Mouse (Mus musculus): Measurements from ENCODE around the gene Kif5a. TPM values are rescaled to one million over a fixed set of nuclear protein-coding genes. Genes with fewer than 3 reads are reported as not detected.
A peak's percentile ranks its signal among the peaks of the same experiment; 100 is the strongest.
"Not testable (repeated sequence)": the region's sequence is repeated elsewhere in the genome, so short reads cannot be mapped to it uniquely, and the experiment has no call there.

The Kif5a gene
- total RNA-seq, 2 experiments from 2014 or later = 1.1 to 1.6 TPM

DNA sequence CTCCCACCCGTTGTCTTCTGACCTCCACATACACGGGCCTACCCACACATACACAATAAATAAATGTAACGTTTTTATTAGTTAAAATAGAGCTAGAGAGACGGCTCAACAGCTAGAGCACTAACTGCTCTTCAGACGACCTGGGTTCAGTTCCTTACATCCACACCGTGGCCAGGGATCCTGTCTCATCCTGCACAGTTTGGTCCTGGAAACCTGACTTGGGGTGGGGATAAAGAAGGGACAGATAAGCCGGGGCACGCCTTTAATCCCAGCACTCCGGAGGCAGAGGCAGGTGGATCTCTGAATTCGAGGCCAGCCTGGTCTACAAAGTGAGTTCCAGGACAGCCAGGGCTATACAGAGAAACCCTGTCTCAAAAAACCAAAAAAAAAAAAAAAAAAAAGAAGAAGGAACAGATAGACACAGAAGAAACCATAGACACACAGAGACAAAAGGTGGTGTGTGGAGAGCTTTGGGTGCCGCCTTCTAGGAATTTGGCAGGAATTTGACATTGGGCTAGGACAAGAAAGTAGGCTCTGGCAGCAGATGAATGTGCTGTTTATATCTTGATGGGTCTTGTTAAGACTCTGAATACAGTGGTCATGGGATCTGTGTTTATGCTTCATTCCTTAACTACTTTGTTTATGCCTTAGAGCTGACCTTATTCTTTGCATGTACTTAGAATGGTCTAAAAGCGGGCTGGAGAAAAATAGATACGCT, 49.3 kb downstream of the Kif5a start:
- no peak for DNase-seq

DNA sequence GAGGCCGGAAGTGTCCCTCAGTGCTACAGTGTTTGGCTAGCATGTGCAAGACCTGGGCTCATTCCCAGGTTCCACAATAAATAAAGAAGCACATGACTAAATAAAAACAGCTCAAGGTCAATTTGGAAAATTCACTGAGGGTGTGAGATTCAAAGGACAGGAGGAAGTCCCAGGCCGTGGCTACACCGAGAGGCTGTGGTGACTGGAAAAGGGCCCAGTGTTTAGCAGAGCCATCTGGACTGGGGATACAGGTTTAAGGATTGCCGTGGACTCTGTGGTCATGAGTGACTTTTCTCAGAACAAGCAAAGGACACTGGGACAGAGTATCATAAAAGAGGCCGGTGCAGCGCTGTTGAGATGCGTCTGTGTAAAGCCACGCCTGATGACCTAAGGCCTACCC, 49.9 kb downstream of the Kif5a start:
- no peak for DNase-seq

DNA sequence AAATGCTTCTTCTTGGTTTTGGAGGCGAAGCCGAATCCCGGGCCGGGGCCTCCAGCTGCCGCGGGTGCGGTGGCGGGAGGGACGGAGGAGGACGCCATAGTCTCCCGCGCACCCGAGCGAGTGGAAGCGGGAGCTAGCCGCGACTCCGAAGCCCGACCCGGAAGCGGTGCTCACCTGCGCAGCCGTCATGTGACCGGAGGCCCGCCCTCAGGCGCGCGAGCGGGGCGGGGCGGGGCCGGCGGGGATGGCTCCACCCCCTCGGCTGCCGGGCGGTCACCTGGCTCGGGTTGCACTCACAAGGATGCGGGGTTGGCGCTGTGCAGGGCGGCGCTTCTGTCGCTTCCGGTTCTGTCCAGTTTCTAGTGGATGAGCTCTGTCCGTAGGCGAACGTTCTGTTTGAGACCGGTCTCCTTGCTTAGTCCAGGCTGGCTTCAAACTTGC, 51.7 kb downstream of the Kif5a start, which contains the start of gene Pip4k2c:
Pip4k2c (minus strand) TSS at position 172 of the 441 bp plus-strand sequence.
- peak; percentile 87 for DNase-seq

DNA sequence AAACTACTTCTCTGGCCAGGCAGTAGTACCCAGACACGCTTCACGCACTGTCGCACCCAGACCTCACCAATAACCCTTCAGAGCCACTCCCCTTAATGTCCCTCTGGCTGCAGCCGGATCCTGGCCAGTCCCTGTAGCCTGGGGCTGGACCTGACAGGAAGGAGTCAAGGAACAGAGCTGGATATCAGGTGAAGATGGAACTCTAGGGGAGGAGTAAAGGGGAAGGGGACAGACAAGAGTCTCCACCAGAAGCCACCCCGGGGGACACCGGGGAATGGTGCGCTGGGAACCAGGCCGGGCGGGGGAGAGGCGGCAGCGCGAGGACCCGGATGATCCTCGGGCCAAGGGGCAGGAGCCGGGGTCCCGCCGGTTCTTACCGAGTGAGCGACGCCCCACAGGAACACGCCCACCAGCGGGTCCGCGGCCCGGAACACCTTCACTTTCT, 52.2 kb downstream of the Kif5a start:
- DNase-seq = no peak

DNA sequence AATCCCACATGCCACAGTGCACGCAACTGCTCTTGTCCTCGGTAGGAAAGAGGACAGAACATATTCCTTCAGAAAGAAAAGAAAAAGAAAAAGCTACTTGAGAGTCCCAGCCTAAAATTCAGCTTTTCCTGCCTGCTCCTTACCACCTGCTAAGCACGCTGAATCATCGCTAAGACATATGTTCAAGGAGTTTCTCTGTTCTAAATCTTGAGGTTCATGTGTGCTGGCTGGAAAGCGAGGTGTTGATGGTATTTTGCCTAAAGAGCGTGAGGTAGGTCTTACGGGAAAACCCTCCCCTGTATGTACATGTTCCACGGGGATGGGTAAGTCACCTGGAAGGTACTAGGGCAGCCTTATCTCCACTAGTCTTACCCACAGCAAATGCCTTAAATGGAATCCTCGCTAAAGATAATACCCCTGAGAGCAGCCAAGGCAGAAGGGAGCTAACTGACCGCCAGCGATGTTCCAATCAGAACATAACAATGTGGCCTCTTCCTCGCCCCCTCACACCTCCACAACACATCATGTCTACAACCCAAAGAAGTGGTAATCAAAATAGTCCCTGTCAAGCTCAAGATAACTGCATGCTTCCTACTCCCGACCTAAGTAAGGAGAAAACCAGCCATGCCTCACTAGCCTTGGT, 53.1 kb downstream of the Kif5a start:
- DNase-seq = no peak

DNA sequence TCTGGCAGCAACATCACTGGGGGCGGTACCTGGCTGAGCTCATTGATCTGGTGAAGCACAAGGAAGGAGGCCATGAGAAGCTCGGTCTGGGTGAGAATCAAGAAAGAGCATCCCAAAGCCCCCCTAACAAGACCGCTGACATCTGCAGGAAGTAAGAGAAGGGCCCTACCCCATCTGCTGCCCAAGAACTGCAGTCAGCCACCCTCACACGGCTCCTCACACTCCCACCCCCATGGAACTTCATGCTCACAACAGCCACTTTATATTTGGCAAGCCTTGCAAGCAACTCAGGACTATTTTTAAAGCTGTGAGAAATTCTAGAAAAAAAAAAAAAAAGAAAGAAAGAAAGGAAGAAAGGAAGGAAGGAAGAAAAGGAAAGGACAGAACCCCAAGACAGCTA, 54.2 kb downstream of the Kif5a start:
- DNase-seq = no peak

DNA sequence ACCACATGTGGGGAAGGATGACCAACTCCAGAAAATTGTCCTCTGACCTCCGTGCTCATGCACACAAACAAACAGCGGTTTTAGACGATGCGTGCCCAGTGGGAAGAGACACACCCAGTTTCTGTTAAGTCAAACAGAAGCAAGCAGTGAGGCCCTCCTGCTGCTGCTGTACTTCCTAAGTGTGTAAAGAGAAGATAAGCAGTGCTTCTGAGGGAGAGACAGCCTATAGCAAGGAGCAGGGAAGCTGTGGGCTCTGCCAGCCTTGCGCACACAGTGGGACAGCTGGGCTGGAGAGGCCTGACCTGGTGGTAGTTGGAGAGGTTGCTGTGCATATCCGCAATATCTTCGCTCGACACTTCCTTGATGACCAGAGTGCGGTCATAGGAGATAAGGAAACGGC, 57.8 kb downstream of the Kif5a start:
- DNase-seq = no peak

DNA sequence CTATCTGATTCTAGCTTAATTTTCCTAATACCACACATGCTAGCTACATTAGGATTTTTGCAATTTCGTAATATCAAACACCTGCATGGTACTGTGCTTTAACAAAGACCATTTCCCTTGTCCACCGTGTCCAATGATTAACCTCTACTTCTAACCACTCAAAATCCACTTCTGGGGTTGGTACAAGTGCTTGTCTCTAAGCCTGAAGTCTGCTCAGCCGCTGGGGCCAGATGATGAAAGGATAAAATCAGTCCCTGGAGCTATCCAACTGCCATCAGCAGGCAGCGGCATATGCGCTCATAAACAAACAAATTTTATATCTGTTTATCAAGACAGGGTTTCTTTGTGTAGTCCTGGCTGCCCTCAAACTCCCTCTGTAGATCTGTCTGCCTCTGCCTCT, 58.6 kb downstream of the Kif5a start:
- DNase-seq = no peak

DNA sequence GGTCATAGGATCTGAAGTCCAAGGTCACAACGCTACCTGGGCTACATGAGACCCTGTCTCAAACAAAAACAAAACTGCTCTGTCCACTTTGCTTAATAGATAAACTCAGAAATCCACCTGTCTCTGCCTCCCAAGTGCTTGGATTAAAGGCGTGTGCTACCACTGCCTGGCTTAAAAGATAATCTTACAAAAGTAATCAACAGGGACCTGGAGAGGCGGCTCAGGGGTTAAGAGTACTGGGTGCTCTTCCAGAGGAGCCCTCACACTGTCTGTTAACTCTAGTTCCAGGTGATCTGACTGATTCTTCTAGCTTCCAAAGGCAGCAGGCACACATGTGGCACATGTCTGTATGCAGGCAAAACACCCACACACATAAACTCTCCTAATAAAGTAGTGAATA, 60.0 kb downstream of the Kif5a start:
- no peak for DNase-seq

DNA sequence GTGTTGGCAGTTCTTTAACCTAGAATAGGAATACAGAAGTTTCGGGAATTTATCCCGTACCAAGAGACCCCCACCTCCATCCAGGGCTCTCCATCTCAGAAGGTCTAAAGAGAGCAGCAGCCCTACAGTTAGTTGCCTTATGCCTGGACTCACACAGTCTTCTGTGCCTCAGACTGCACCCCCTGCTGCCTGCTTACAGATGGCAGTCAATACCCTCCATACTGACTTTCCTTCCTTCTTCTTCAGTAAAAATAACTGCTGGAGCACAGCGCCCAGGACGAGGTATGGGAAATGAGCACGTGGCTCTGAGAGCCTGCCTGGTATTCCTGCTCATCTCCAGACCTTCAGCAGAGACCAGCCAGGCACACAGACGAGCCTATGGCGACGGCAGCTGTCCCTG, 62.9 kb downstream of the Kif5a start:
- DNase-seq = no peak

DNA sequence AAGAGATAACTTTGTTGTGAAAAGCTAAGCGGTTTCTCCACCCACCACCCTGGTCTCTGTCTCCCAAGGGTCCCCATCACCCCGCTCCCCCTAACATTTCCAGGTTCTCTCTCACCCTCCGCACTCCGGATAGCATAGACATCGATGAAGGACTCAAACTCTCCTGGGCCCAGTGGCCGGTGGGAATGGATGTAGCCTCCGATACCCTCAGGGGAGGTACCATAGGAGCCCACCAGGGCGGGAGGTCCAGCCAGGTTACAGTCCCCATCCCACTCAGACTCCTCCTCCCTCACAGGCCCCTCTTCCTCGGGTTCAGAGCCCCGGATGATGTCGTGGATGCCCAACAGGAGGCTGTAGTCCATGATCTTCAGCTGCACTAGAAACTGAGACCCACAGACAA, 63.7 kb downstream of the Kif5a start:
- DNase-seq = no peak

DNA sequence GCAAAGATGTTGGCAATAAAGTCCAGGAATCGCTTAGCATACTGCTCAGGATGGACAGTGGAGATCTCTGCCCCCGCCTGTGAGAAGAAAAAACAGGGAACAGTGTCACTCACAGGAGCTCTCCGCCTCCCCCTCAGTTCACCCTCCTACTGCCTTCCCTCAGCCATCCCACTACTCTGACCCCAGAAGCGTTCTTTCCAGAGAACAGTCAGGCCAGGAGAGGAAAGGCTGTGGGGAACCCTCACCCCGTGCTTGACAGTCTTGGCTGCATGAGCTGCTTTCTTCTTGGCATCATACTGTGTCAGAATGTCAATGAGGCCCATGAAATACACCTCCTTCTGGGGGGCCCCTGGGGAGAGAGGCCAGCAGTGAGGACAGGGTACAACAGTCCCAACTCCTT, 64.1 kb downstream of the Kif5a start:
- DNase-seq = no peak

DNA sequence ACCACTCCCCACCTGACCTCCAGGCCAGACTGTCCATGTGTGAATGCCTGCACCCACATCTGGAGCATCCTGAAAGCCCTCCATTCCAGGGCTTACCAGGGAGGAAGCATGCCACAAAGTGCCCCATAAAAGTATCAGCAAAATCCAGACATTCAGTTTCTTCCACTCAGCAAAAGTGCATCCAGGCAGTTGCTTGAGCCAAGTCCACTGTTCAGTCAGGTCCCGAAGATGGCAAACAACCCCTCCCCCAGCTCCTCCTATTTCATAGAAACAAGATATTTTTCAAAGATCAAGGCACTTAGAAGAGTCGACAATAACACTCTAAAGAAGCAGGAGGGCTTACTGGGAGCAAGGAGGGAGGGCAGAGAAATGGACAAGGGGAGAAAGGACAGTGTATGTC, 64.7 kb downstream of the Kif5a start:
- no peak for DNase-seq

DNA sequence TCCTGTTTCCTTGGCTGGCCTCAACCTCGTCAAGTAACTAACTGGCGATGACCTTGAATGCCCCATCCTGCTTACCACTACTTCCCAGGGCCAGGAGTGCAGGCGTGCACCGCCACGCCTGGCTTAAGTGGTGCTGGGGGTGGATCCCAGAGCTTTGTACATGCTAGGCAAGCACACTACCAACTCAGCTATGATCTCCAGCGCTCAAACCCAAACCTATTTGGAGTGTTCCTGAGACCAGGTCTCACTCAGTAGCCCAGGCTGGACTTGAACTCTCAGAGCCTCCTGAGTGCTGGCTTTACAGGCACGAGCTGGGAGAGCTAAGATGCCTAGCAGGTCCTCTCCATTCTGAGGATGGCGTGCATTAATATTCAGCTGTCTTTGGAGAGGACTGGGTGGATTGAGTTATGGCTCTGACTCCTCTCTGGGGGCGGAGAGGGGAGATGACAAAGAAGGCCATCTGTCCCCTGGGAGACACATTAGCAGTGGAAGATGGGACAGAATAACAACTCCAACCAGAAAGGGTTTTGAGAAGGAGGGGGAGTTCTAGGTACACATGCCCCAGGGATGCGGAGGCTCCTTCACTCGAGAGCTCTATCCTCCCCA, 65.5 kb downstream of the Kif5a start:
- DNase-seq = no peak

DNA sequence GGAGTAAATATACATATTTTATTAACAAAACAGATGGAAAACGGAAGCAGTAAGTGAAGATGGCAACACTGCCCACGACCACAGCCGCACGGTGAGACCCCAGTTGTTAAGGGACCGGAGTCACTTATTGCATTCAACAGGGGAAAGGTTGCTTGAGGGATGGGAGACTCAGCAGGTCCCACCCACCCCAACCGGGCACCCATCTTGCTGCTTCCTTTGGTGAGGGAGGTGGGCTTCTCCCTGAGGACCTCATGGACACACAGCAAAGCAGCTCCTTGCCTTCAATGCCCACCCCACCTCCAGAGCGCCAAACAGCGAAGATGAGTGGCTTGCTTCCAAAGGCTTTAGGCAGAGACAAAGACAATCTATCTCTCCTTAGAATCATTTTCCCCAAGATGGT, 66.0 kb downstream of the Kif5a start:
- DNase-seq = no peak

DNA sequence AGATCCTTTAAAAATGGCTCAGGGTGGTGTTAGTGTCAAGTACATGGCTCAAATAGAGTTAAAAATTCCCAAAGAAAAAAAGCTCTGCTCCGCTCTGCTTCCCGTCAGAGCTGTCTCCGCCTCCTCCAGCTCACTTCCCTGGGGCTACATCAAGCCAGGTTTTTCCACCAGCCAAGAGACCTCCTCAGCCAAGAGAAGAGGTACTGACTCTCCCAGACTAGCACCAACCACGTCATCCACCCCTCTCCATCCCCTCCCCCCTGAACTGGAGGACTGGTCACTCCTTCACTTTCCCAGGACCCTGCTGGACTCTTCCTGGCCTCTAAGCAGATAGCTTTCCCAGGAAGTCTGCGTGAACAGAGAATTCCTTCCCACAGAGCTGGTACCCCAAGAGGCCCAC, 66.8 kb downstream of the Kif5a start:
- peak; percentile 50 for DNase-seq

DNA sequence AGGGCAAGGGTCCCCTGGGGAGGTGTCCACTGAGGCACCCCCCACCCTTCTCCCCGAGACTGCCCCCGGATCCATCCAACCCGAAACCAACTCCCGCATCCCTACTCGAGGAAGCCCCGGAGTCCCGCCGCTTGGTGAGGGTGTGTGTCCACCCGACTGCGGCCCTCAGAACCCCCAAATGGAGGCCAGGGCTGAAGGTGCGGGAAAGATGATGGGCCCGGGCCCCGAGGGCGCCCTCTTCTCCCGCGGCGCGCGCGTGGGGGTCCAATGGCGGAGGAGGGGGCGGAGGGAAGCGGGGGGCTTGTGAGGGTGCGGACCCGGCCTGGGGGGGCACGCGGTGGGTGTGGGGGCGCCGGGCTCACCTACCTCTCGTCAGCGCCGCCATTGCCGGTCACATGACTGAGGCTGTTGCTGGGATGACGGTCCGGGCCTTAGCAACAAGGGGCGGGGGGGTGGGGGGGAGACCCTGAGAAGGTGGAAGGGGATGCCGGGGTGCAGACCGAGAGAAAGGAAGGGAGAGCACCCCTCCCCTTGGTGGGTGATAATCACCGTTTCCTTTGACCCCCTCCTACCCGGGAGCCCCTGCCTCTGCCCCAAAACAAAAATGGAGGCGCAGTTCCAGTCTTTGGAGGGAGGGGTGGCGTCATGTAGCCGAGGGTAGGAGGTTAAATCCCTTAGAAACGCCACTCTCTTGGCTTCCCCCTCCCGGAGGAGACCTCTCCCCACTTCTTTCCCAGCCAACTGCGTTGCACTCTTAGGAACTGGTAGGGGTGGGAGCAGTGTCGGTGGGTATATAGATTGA, 67.6 kb downstream of the Kif5a start, which contains the start of gene Dtx3:
Dtx3 (minus strand) TSS at position 401 of the 802 bp plus-strand sequence.
- peak; percentile 43 for DNase-seq

DNA sequence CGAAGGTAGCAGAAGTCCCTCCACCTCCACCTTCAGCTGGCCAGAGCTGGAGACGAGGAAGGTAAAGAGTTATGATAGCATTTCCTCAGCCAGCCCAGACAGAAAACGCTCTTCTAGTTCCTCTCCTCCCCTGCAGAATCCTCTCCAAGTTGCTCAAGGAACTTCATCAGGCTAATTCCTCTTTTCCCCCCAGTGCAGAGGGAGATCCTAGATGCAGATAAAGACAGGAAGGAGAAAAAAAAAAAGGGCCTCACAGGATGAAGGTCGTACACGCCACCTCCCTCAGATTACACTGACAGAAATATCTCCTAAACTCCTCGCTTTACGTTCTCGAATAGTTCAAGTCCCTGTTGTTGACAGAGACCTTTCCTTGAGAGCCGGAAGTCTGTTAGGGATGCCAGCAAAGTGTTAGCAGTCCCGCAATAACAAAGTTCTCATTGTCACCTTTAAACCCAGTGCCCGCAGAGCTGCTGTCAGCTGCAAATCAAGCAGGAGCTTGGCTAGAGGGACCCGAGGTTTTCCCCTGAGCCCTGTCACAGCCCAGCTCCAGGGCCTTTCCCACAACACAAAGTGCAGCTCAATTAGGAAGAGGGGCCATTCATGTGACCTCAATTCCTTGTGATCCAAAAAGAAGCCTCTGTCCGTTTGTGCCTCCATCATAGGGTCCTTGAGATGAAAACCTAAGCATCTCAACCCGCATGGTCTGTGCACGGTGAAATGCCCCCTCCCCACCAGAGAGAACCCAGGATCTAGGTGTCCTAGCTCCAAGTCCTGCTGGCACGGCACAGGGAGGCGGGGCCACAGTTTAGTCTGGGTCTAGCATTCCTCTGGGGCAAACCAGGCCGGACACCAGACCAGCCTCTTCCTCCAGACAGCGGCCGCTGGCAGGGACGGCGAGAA, 68.5 kb downstream of the Kif5a start:
- peak; percentile 61 for DNase-seq

DNA sequence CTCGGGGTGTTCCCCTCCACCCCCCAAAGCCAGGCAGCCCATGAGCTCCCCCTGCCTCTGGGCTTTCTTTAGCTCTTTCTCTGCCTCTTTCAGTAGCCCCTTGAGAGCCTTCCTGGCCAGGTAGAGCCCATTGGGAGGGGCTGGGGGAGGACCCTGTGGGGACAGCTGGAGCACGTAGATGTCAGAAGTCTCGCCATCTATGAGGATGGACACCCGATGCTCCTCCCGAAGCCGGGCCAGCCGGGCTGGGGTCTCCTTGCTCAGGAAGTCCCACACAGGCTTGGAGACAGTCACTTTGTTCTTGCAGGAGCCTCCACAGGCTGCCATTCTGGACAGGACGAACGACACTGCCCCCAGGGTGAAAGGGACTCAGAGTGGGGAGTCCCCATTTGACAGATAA, 70.1 kb downstream of the Kif5a start:
- DNase-seq = no peak

DNA sequence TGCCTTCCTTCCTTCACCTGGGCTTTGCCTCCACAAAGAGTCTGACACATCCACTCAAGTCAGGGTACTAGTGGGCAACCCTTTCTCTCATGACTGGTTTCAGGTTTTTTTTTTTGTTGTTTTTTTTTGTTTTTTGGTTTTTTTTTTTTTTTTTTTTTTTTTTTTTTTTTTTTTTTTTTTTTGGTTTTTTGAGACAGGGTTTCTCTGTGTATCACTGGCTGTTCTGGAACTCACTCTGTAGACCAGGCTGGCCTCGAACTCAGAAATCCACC, 71.2 kb downstream of the Kif5a start:
- DNase-seq = not testable (repeated sequence)

DNA sequence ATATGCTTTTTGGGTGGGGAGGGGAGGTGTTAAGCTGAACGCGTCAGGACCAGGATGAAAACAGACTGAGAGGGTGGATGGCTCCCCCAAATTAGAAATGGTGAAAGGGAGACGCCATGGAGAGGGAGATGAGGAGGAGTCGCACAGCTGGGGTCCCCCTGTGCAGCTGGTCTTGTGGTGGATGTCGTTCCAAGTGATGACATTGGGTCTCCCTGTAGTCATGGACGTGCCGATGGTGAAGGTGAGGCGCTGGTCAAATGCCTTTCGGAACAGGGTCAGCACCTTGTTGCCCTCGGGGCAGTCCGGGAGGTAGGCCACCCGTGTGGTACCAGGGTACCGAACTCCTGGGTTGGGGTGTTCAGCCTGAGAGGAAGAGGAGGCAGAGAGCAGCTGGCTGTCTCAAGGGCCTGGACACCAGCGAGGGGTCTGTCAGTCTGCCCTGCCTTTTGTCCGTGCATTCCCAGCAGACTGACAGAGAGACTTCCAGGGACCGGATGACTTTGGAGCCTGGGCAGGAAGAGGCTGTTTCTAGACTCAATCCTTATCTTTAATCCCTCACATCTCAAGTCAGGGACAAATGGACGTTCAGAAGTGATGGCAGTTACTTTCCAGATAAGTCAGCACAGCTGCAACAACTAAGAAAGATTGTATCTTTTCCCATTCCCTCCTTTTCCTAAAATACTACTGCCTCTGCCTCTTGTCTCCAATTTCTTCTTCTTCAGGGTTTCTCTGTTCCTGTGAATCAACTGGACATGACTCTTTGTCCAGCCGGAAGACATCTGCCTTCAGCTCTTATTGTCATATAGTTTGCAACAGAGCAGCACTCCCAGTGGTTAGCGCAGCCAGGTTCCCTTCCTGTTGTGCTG, 71.7 kb downstream of the Kif5a start:
- DNase-seq = no peak
